Mouse (Mus musculus) lung, embryonic 15.5 days (tissue): ENCODE results near the gene Ttc36. TPM values are rescaled to one million over a fixed set of nuclear protein-coding genes. Genes with fewer than 3 reads are reported as not detected.

ENCODE experiments used
- ATAC-seq: fragments of 200-750 bp; cut with Nextera tagmentation; 2 replicates; pipeline ENCODE4 v1.8.0; 2017; ENCODE audit warnings: moderate number of reproducible peaks, borderline replicate concordance; ENCODE audit not compliant: low FRiP score, low TSS enrichment; ENCODE audit errors: extremely low read depth
- H3K27ac ChIP-seq: fragments of 300-500 bp; sonication (generic); 2 replicates; pipeline ENCODE4 v1.5.1; 2015; ENCODE audit warnings: moderate library complexity, mild to moderate bottlenecking, inconsistent platforms
- H3K27me3 ChIP-seq: fragments of 300-500 bp; sonication (generic); 2 replicates; pipeline ENCODE4 v1.6.1; 2015; ENCODE audit warnings: inconsistent platforms
- H3K36me3 ChIP-seq: fragments of 300-500 bp; sonication (generic); 2 replicates; pipeline ENCODE4 v1.6.1; 2015; ENCODE audit warnings: inconsistent platforms
- H3K4me1 ChIP-seq: fragments of 300-500 bp; sonication (generic); 2 replicates; pipeline ENCODE4 v1.6.1; 2015; ENCODE audit warnings: inconsistent platforms
- H3K4me2 ChIP-seq: fragments of 300-500 bp; sonication (generic); 2 replicates; pipeline ENCODE4 v1.6.1; 2015; ENCODE audit warnings: inconsistent platforms, mild to moderate bottlenecking, moderate library complexity
- H3K4me3 ChIP-seq: fragments of 300-500 bp; sonication (generic); 2 replicates; pipeline ENCODE4 v1.5.1; 2015; ENCODE audit warnings: mild to moderate bottlenecking, inconsistent platforms
- H3K9ac ChIP-seq: fragments of 300-500 bp; sonication (generic); 2 replicates; pipeline ENCODE4 v1.6.1; 2015; ENCODE audit warnings: inconsistent platforms
- H3K9me3 ChIP-seq: fragments of 300-500 bp; sonication (generic); 2 replicates; pipeline ENCODE4 v1.6.1; 2016; ENCODE audit warnings: inconsistent platforms
- WGBS: fragments of 180-500 bp; shearing (Covaris S2); methylation state at CpG from one replicate; pipeline ENCODE4 v1.1.7; 2015; 5-methylcytosine and 5-hydroxymethylcytosine counted together
- polyA plus RNA-seq: library from polyadenylated mRNA; unstranded; fragments of >200 nt; fragmentation: Nextera tagmentation; extraction: Ambion mirVana; gene quantifications from 2 replicates; pipeline ENCODE4 v1.2.1, GENCODE M21; 2015

Ttc36 gene
- polyA plus RNA-seq = 0.67 and 1.2 TPM in 2 replicates

DNA sequence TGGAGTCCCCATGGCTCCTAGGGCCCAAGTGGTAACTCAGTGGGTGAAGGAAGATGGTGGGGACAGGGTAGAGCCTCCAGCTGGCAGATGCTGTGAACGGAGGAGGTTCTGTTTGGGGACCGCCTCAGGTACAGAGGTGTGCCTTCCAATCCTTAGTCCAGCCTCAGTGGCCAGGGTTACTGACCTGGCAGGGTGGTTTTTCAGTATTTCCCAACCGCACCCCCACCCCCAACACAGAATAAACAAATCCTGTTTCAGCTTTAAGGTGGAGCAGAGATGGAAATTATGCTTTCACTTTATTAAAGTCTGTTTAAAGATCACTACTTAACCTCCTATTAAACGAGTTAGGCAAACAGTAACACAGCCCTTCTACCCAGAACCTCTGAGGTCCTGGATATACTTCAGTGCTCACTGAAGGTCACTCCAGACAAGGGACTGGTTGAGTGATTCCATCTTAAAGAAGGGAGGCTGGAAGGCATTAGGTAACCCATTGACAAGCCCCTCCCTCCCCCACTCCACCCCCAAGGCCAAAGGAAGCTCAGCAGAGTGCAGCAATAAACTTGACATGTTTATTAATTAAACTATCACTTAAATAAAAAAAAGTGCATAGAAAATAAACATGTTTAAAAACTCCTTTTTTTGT is at the start of gene Ttc36:
Ttc36 (minus strand) TSS at position 265 of the 643 bp plus-strand sequence.
- no peak within 1 kb of the TSS for H3K27ac ChIP-seq
- no peaks in the 10 kb centered on the region for H3K9me3 ChIP-seq
- no peak within 1 kb of the TSS for H3K9ac ChIP-seq
- H3K4me3 ChIP-seq = no peak within 1 kb of the TSS
- 42% methylated on average over 4 of the region's 4 CpGs for WGBS
- ATAC-seq = no peak
- H3K4me1 ChIP-seq = peaks cover 16% of the 10 kb centered on the region
- no peak within 1 kb of the TSS for H3K4me2 ChIP-seq
- peaks cover 26% of the 10 kb centered on the region for H3K36me3 ChIP-seq
- H3K27me3 ChIP-seq = peaks cover 27% of the 10 kb centered on the region

GRCm38 (mm10) chr9:44847446-44847845 is 44.6 kb upstream of the Ttc36 start:
- H3K4me1 ChIP-seq = no peaks in the 10 kb centered on the region
- no peaks in the 10 kb centered on the region for H3K9me3 ChIP-seq
- no peak overlapping the region for H3K4me3 ChIP-seq
- no peak for ATAC-seq
- H3K27me3 ChIP-seq = no peaks in the 10 kb centered on the region
- WGBS = 71% methylated on average over 6 of the region's 6 CpGs
- H3K36me3 ChIP-seq = peaks cover 76% of the 10 kb centered on the region
- no peak overlapping the region for H3K27ac ChIP-seq
- H3K9ac ChIP-seq = no peak overlapping the region
- no peak overlapping the region for H3K4me2 ChIP-seq

DNA sequence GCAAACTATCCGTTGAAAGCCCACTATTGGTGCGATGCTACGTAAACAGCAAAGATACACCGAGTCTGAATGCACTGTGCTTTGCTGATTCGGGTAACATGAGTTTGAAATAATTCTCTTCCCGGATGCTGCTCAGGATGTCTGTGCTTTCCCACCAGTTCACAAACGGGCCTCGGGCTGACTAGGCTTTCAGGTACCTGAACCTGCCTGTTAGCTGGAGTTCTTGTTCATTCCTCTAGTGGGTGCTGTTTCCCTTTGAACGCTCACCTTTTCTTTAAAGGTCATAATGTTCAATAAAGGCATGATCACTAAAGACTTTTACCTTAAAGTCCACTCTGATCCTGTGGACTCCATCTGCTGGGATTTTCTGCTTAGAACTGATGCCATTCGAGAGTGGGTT is 38.4 kb upstream of the Ttc36 start:
- no peak for ATAC-seq
- WGBS = 85% methylated on average over 10 of the region's 10 CpGs
- H3K4me2 ChIP-seq = no peak overlapping the region
- H3K9me3 ChIP-seq = no peaks in the 10 kb centered on the region
- no peak overlapping the region for H3K27ac ChIP-seq
- H3K27me3 ChIP-seq = no peaks in the 10 kb centered on the region
- H3K4me3 ChIP-seq = no peak overlapping the region
- no peak overlapping the region for H3K9ac ChIP-seq
- H3K4me1 ChIP-seq = no peaks in the 10 kb centered on the region
- H3K36me3 ChIP-seq = peaks cover 86% of the 10 kb centered on the region

- Histone ChIP-seq H3K4me1 (no peaks in the 10 kb centered on the region), H3K27me3 (no peaks in the 10 kb centered on the region), H3K4me2 (no peak overlapping the region), H3K9me3 (no peaks in the 10 kb centered on the region), H3K27ac (no peak overlapping the region), H3K4me3 (no peak overlapping the region), H3K36me3 (peaks cover 84% of the 10 kb centered on the region), H3K9ac (no peak overlapping the region)
- 50% methylated on average over 7 of the region's 7 CpGs for WGBS
- ATAC-seq = no peak
Measured at GRCm38 (mm10) chr9:44836439-44836838, 33.6 kb upstream of the Ttc36 start.

GRCm38 (mm10) chr9:44832356-44832755 is 29.5 kb upstream of the Ttc36 start:
- Histone ChIP-seq H3K36me3 (peaks cover 87% of the 10 kb centered on the region), H3K9ac (no peak overlapping the region), H3K4me2 (no peak overlapping the region), H3K4me1 (no peaks in the 10 kb centered on the region), H3K9me3 (no peaks in the 10 kb centered on the region), H3K27ac (no peak overlapping the region), H3K27me3 (no peaks in the 10 kb centered on the region), H3K4me3 (no peak overlapping the region)
- 58% methylated on average over 4 of the region's 4 CpGs for WGBS
- ATAC-seq = no peak

GRCm38 (mm10) chr9:44830506-44830905 is 27.6 kb upstream of the Ttc36 start:
- Histone ChIP-seq H3K4me3 (no peak overlapping the region), H3K36me3 (peaks cover 92% of the 10 kb centered on the region), H3K4me2 (no peak overlapping the region), H3K9me3 (no peaks in the 10 kb centered on the region), H3K4me1 (no peaks in the 10 kb centered on the region), H3K9ac (no peak overlapping the region), H3K27ac (no peak overlapping the region), H3K27me3 (no peaks in the 10 kb centered on the region)
- ATAC-seq = no peak
- WGBS = 84% methylated on average over 2 of the region's 2 CpGs

GRCm38 (mm10) chr9:44828944-44829343 is 26.1 kb upstream of the Ttc36 start:
- no peaks in the 10 kb centered on the region for H3K4me1 ChIP-seq
- no peaks in the 10 kb centered on the region for H3K27me3 ChIP-seq
- H3K4me2 ChIP-seq = no peak overlapping the region
- H3K4me3 ChIP-seq = no peak overlapping the region
- no peak overlapping the region for H3K9ac ChIP-seq
- 91% methylated on average over 11 of the region's 11 CpGs for WGBS
- peaks cover 92% of the 10 kb centered on the region for H3K36me3 ChIP-seq
- H3K27ac ChIP-seq = no peak overlapping the region
- ATAC-seq = no peak
- H3K9me3 ChIP-seq = no peaks in the 10 kb centered on the region

- ATAC-seq = no peak
- Histone ChIP-seq H3K36me3 (peaks cover 93% of the 10 kb centered on the region), H3K9ac (no peak overlapping the region), H3K4me1 (no peaks in the 10 kb centered on the region), H3K27me3 (no peaks in the 10 kb centered on the region), H3K4me2 (no peak overlapping the region), H3K4me3 (no peak overlapping the region), H3K27ac (no peak overlapping the region), H3K9me3 (no peaks in the 10 kb centered on the region)
- 65% methylated on average over 7 of the region's 7 CpGs for WGBS
Measured at GRCm38 (mm10) chr9:44826660-44827059, 23.8 kb upstream of the Ttc36 start.

- Histone ChIP-seq H3K4me2 (no peak overlapping the region), H3K4me3 (no peak overlapping the region), H3K27ac (no peak overlapping the region), H3K9me3 (no peaks in the 10 kb centered on the region), H3K9ac (no peak overlapping the region), H3K36me3 (peaks cover 99% of the 10 kb centered on the region), H3K27me3 (no peaks in the 10 kb centered on the region), H3K4me1 (no peaks in the 10 kb centered on the region)
- WGBS = 89% methylated on average over 15 of the region's 15 CpGs
- no peak for ATAC-seq
Measured at GRCm38 (mm10) chr9:44819920-44820827, 17.3 kb upstream of the Ttc36 start.

DNA sequence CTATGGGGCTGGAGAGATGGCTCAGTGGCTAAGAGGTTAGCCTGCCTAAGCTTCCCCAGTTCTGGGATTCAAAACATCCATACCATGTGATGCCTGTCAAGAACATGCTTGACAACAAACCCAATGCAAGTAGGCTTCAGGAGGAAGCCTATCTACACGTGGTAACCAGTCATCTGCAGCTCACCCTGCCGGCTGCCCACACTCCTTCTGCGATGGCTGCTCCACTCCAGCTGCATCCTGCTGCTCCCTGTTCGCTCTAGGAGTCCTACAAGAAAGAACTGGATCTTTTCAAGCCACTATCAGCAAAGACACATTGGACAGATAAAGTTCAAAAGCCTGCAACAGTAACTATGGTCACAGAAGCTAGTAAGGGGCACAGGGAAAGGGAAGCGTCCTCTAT is 14.7 kb upstream of the Ttc36 start:
- no peaks in the 10 kb centered on the region for H3K27me3 ChIP-seq
- H3K4me3 ChIP-seq = no peak overlapping the region
- H3K27ac ChIP-seq = no peak overlapping the region
- H3K36me3 ChIP-seq = peaks cover 99% of the 10 kb centered on the region
- WGBS = 88% methylated on average over 5 of the region's 5 CpGs
- ATAC-seq = no peak
- no peak overlapping the region for H3K9ac ChIP-seq
- H3K9me3 ChIP-seq = no peaks in the 10 kb centered on the region
- H3K4me1 ChIP-seq = no peaks in the 10 kb centered on the region
- H3K4me2 ChIP-seq = no peak overlapping the region

- Histone ChIP-seq H3K4me3 (no peak overlapping the region), H3K36me3 (peaks cover 95% of the 10 kb centered on the region), H3K4me1 (no peaks in the 10 kb centered on the region), H3K9me3 (no peaks in the 10 kb centered on the region), H3K4me2 (no peak overlapping the region), H3K27ac (no peak overlapping the region), H3K27me3 (no peaks in the 10 kb centered on the region), H3K9ac (no peak overlapping the region)
- WGBS = 92% methylated on average over 8 of the region's 8 CpGs
- ATAC-seq = no peak
Measured at GRCm38 (mm10) chr9:44814179-44814578, 11.3 kb upstream of the Ttc36 start.

DNA sequence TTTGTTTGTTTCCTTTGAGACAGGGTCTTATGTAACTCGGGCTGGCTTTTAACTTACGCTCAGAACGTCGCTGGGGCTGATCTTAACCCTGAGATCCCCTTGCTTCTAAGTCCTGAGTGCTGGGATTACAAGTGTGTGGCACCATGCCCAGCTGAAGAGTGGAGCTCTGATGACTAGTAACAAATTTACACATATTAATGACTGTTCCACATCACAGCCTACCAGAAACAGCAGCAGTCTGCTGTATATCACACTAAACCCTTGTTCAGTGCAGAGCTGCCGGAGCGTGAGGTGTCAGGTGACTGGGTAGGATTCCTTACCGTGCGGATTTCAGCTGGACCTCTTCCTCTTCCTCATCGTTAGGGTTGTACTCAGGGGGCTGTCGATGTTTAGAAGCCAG is 7.4 kb upstream of the Ttc36 start:
- Histone ChIP-seq H3K9ac (no peak overlapping the region), H3K27me3 (no peaks in the 10 kb centered on the region), H3K4me2 (no peak overlapping the region), H3K4me1 (no peaks in the 10 kb centered on the region), H3K27ac (no peak overlapping the region), H3K4me3 (no peak overlapping the region), H3K9me3 (no peaks in the 10 kb centered on the region), H3K36me3 (peaks cover 88% of the 10 kb centered on the region)
- no peak for ATAC-seq
- 81% methylated on average over 10 of the region's 10 CpGs for WGBS
